ENCODE assay signal across 22 mouse cellular contexts in the genomic region with DNA sequence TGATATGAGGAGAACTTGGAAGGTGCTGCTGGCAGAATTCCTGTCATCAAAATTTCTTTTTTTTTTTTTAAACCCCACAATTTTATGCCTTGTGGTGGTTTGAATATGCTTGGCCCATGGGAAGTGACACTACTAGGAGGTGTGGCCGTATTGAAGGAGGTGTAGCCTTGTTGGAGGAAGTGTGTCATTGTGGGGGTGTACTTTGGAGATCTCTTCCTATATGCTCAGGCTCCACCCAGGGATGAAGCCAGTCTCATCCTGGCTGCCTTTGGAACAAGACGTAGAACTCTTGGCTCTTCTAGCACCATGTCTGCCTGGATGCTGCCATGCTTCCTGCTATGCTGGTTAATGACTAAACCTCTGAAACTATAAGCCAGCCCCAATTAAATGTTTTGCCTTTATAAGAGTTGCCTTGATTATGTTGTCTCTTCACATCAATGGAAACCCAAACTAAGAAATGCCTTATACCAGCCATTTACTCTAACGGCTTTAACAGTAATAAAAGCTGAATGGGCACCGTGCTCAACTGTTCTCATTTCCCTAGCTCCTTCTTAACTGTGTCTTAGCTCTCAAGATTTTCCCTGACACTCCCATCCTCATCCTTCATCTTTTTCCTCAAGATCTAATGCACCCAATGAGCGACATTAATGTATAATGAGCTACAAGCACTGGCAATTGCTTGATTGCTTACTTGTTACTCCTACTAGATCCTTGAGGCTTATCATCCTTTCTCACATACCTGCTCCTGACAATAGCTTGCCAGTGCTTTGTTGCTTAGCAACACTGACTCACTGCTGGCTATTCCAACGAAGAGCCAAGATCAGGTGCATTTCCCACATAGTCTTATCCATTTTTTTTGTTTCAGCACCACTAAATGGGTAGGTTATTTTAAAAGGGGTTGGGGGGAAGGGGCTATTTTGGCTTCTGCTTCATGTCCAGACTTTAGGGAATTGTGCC.
DNase-seq lines count a peak whose midpoint lies in the region; ATAC-seq and TF ChIP-seq lines count a peak whose summit lies in the region.
"Had no signal": no experiment of that assay in that cellular context is flagged by ENCODE, and none has a peak within 500 bp of the region (broad histone marks: within the 10 kb centered on the region; RNA-seq: fewer than 3 reads in every experiment).

No protein-coding gene starts in this region.

- H3K36me3 ChIP-seq in forebrain, postnatal 0 days (ENCODE audit: insufficient read depth), result no peaks in the 10 kb centered on the region
- H3K36me3 ChIP-seq in forebrain, embryonic 12.5 days (replicated peaks), result no peaks in the 10 kb centered on the region
- H3K36me3 ChIP-seq in ES-Bruce4 (ENCODE audit: control insufficient read depth, insufficient read depth, low read length, poor library complexity, severe bottlenecking), result peaks cover 5% of the 10 kb centered on the region
- no peaks in the 10 kb centered on the region for H3K36me3 ChIP-seq in midbrain, embryonic 16.5 days (ENCODE audit: control insufficient read depth, insufficient read depth, low read length)
- H3K36me3 ChIP-seq: heart, embryonic 15.5 days; lung, embryonic 15.5 days had no signal

- no peak overlapping the region for H3K4me3 ChIP-seq in forebrain, postnatal 0 days (ENCODE audit: low read depth, low read length)
- H3K4me3 ChIP-seq in forebrain, embryonic 12.5 days (replicated peaks), result no peak overlapping the region
- no peak overlapping the region for H3K4me3 ChIP-seq in ES-Bruce4 (ENCODE audit: low read depth, low read length)
- H3K4me3 ChIP-seq in midbrain, embryonic 16.5 days (ENCODE audit: low read depth, low read length), result no peak overlapping the region
- H3K4me3 ChIP-seq: heart, embryonic 15.5 days; layer of hippocampus, adult 2 months; lung, embryonic 15.5 days had no signal

- no peaks in the 10 kb centered on the region; the same call in 1 of the 2 replicates for H3K4me1 ChIP-seq in forebrain, postnatal 0 days (ENCODE audit: insufficient read depth)
- H3K4me1 ChIP-seq in forebrain, embryonic 12.5 days, result peaks cover 3% of the 10 kb centered on the region; the same call in 1 of the 2 replicates
- H3K4me1 ChIP-seq in ES-Bruce4 (ENCODE audit: control insufficient read depth, insufficient read depth, low read length), result no peaks in the 10 kb centered on the region
- peaks cover 8% of the 10 kb centered on the region for H3K4me1 ChIP-seq in midbrain, embryonic 16.5 days (ENCODE audit: control insufficient read depth, insufficient read depth, low read length)
- H3K4me1 ChIP-seq: heart, embryonic 15.5 days had no signal

- 59% methylated on average over 6 of the region's 6 CpGs for WGBS in forebrain, postnatal 0 days
- 73% methylated on average over 6 of the region's 6 CpGs for WGBS in forebrain, embryonic 12.5 days
- 67% methylated on average over 6 of the region's 6 CpGs for WGBS in midbrain, embryonic 16.5 days

- no peak overlapping the region for H3K4me2 ChIP-seq in forebrain, postnatal 0 days (ENCODE audit: low read depth)
- no peak overlapping the region for H3K4me2 ChIP-seq in forebrain, embryonic 12.5 days
- no peak overlapping the region for H3K4me2 ChIP-seq in midbrain, embryonic 16.5 days (ENCODE audit: low read length)
- H3K4me2 ChIP-seq: heart, embryonic 15.5 days; lung, embryonic 15.5 days had no signal

- H3K9ac ChIP-seq in forebrain, postnatal 0 days, result no peak overlapping the region
- no peak overlapping the region for H3K9ac ChIP-seq in forebrain, embryonic 12.5 days
- H3K9ac ChIP-seq in ES-Bruce4 (ENCODE audit: low read depth, poor library complexity, severe bottlenecking), result no peak overlapping the region
- H3K9ac ChIP-seq in midbrain, embryonic 16.5 days (ENCODE audit: low read depth, low read length), result no peak overlapping the region
- H3K9ac ChIP-seq: heart, embryonic 15.5 days; liver, embryonic 14.5 days; lung, embryonic 15.5 days had no signal

- H3K27me3 ChIP-seq in forebrain, postnatal 0 days (ENCODE audit: insufficient read depth, low read length), result no peaks in the 10 kb centered on the region
- H3K27me3 ChIP-seq in forebrain, embryonic 12.5 days, result no peaks in the 10 kb centered on the region
- no peaks in the 10 kb centered on the region for H3K27me3 ChIP-seq in ES-Bruce4 (ENCODE audit: control insufficient read depth, insufficient read depth, low read length, poor library complexity, severe bottlenecking)
- no peaks in the 10 kb centered on the region for H3K27me3 ChIP-seq in midbrain, embryonic 16.5 days (ENCODE audit: control insufficient read depth, insufficient read depth, low read depth, low read length)
- H3K27me3 ChIP-seq: CH12.LX; heart, embryonic 15.5 days; lung, embryonic 15.5 days had no signal

- DNase-seq in forebrain, postnatal 0 days, result no peak
- peak; percentile 90 for DNase-seq in R1 (ENCODE audit: low read depth, low spot score)
- no peak for DNase-seq in embryo, embryonic 10.5 days (ENCODE audit: low spot score)
- DNase-seq in heart, postnatal 14 days, result no peak
- DNase-seq: adrenal gland, postnatal 14 days; cerebellum, adult 11-12 months; cerebellum, postnatal 14 days; embryo, embryonic 11 days; gastrocnemius, postnatal 36 days; kidney, postnatal 10 days; right cerebral cortex, postnatal 14 days; spleen, adult 18-20 months; thymus, postnatal 36 days had no signal

- TF ChIP-seq CTCF in forebrain, postnatal 0 days (IDR thresholded peaks at IDR 0.05; ENCODE audit: low read depth), result no peak
- TF ChIP-seq CTCF in ES-Bruce4 (IDR thresholded peaks at IDR 0.05; ENCODE audit: low read depth, low read length), result no peak

- H3K27ac ChIP-seq in forebrain, postnatal 0 days (ENCODE audit: low read depth, low read length), result no peak overlapping the region
- no peak overlapping the region for H3K27ac ChIP-seq in forebrain, embryonic 12.5 days
- H3K27ac ChIP-seq in ES-Bruce4 (ENCODE audit: insufficient read depth, low read length), result peak overlapping the region; percentile 92
- H3K27ac ChIP-seq in midbrain, embryonic 16.5 days (ENCODE audit: low read length), result peak overlapping the region; percentile 30
- H3K27ac ChIP-seq: heart, embryonic 15.5 days; layer of hippocampus, adult 2 months; liver, embryonic 14.5 days; lung, embryonic 15.5 days had no signal

- no peak for TF ChIP-seq EP300 in ES-Bruce4 (IDR thresholded peaks at IDR 0.05; ENCODE audit: insufficient read depth, low read depth, low read length)

- intact Hi-C loops in heart, postnatal 14 days (cut with DNase I), result no loop called here

- peak; percentile 84 for ATAC-seq in forebrain, postnatal 0 days
- no peak for ATAC-seq in forebrain, embryonic 12.5 days (ENCODE audit: low FRiP score)
- peak; percentile 95 for ATAC-seq in midbrain, embryonic 16.5 days
- ATAC-seq: intestine, postnatal 0 days had no signal

- no peak for TF ChIP-seq POLR2A in ES-Bruce4 (IDR thresholded peaks at IDR 0.05; ENCODE audit: insufficient read depth, low read length)

- H3K9me3 ChIP-seq in forebrain, postnatal 0 days (ENCODE audit: low read length), result no peaks in the 10 kb centered on the region
- no peaks in the 10 kb centered on the region for H3K9me3 ChIP-seq in forebrain, embryonic 12.5 days
- no peaks in the 10 kb centered on the region for H3K9me3 ChIP-seq in ES-Bruce4 (replicated peaks; ENCODE audit: control insufficient read depth, insufficient read depth, low read length, poor library complexity, severe bottlenecking)
- H3K9me3 ChIP-seq in midbrain, embryonic 16.5 days (replicated peaks; ENCODE audit: control insufficient read depth, low read length, poor library complexity, severe bottlenecking), result no peaks in the 10 kb centered on the region
- H3K9me3 ChIP-seq: heart, embryonic 15.5 days; lung, embryonic 15.5 days had no signal

Comparison
In these comparisons a context has a peak if more than half of its experiments do, and no peak if none do; other contexts are left out.
1. H3K27ac ChIP-seq: peak in ES-Bruce4 (single experiment) and midbrain, embryonic 16.5 days (single experiment); none in forebrain, postnatal 0 days (single experiment) and forebrain, embryonic 12.5 days (single experiment).